Mouse (Mus musculus): ENCODE measurements around the gene Gm10260. TPM values are rescaled to one million over a fixed set of nuclear protein-coding genes. Genes with fewer than 3 reads are reported as not detected.

Gene Gm10260
- polyA plus RNA-seq, 1 experiment from 2014 or later = 3.4 TPM

DNA sequence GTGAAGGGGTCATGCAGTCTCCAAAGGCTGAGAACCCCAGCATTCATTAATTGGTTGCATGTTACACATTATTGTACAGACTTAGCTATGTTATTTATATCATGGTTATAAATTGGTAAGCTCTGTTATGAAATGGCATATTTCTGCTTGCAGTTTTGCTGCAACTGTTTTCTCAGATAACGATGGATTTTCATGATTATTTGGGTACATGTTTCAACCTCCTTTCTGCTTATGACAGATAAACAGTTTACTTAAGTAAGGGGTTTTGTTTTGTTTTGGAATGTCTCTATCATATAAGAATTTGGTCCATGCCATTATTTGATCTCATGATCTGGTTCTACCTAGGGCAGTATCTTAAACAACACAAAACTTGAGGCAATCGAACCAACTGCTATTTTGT lies 5.5 kb upstream of the Gm10260 start:
- H3K36me3 ChIP-seq = no peaks in the 10 kb centered on the region
- 62% methylated on average over 2 of the region's 2 CpGs for WGBS

DNA sequence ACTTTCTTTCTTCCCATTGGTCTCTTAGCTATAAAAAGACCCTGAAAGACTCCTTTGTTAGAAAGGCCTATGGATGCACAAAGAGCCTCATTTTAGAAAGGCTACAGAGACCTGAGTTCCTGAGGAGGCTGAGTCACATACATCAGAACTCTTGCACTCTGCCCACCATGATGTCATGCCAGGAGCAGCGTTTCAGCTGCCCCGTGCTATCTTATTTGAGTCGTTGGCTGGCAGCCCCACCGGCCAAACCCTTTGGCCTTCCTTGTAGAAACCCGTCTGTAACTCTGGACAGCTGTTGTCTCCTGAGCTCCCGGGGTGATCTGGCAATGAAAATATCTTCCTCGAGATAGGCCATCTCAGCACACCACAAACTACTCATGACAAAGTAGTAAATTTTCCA lies 3.6 kb upstream of the Gm10260 start:
- H3K4me2 ChIP-seq = no peak overlapping the region
- WGBS = 32% methylated on average over 7 of the region's 7 CpGs
- H3K9ac ChIP-seq = no peak overlapping the region
- no peak for ATAC-seq (ENCODE audit: borderline replicate concordance, extremely low read depth, low FRiP score, low TSS enrichment)
- no peaks in the 10 kb centered on the region for H3K27me3 ChIP-seq
- peaks cover 30% of the 10 kb centered on the region for H3K4me1 ChIP-seq
- H3K36me3 ChIP-seq = no peaks in the 10 kb centered on the region
- no peaks in the 10 kb centered on the region for H3K9me3 ChIP-seq
- no peak overlapping the region for H3K4me3 ChIP-seq
- H3K27ac ChIP-seq = peak overlapping the region; percentile 38; the same call in 1 of the 2 replicates

More for the DNA sequence above, 5.5 kb upstream of the Gm10260 start:
- Histone ChIP-seq H3K27me3 (no peaks in the 10 kb centered on the region), H3K9ac (no peak overlapping the region), H3K27ac (no peak overlapping the region), H3K4me3 (no peak overlapping the region), H3K4me1 (peaks cover 33% of the 10 kb centered on the region), H3K9me3 (no peaks in the 10 kb centered on the region), H3K4me2 (no peak overlapping the region)
- ATAC-seq (ENCODE audit: borderline replicate concordance, extremely low read depth, low FRiP score, low TSS enrichment) = no peak

DNA sequence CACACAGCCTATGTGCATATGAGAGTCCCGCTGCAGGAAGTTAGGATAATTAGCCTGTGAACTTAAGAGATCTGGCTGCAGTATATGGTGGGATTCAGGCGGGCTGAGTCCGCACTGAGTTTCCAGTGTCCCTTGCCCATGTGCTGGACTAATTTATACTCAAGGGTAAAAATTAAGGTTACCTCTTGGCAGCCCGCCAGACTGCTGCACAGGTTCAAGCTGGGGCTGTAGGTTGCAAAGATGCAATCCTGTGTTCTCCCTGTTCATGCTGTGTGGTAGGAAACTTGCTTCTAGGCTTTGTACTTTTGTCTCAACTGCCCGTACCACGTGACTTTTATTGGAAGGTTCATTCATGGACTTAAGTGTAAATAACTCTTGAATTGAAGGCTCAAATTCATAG lies 3.0 kb upstream of the Gm10260 start:
- 0 out of 2 replicates have a peak, but pooled peaks have one; percentile 8 for ATAC-seq (ENCODE audit: borderline replicate concordance, extremely low read depth, low FRiP score, low TSS enrichment)
- Histone ChIP-seq H3K9me3 (no peaks in the 10 kb centered on the region), H3K4me1 (peaks cover 23% of the 10 kb centered on the region), H3K27me3 (no peaks in the 10 kb centered on the region), H3K27ac (peak overlapping the region; percentile 38; the same call in 1 of the 2 replicates), H3K36me3 (no peaks in the 10 kb centered on the region), H3K4me3 (no peak overlapping the region), H3K9ac (no peak overlapping the region), H3K4me2 (no peak overlapping the region)
- WGBS = 55% methylated on average over 6 of the region's 6 CpGs

DNA sequence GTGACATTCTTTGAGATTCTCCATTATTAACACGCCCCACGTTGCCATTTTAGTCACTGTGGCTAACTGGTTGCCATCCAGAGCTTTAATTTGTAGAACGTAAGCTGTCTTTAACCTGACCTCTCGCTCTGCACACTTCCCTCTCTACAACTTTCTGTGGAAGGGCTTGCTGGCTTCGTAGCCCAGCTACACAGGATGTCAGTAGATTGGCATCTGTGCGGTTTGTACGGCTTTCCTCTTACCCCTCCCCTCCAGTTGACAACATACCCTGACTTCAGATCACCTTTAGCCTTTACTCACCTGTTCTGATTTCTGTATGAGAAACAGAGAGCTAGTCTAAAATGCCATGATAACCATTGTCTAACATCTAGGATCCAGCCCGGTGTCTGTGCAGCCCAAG lies 1.7 kb upstream of the Gm10260 start:
- Histone ChIP-seq H3K27me3 (no peaks in the 10 kb centered on the region), H3K9ac (no peak overlapping the region), H3K9me3 (no peaks in the 10 kb centered on the region), H3K4me3 (no peak overlapping the region), H3K4me2 (no peak overlapping the region), H3K27ac (no peak overlapping the region), H3K4me1 (peaks cover 16% of the 10 kb centered on the region), H3K36me3 (no peaks in the 10 kb centered on the region)
- ATAC-seq (ENCODE audit: borderline replicate concordance, extremely low read depth, low FRiP score, low TSS enrichment) = no peak
- 87% methylated on average over 8 of the region's 8 CpGs for whole genome bisulfite sequencing

DNA sequence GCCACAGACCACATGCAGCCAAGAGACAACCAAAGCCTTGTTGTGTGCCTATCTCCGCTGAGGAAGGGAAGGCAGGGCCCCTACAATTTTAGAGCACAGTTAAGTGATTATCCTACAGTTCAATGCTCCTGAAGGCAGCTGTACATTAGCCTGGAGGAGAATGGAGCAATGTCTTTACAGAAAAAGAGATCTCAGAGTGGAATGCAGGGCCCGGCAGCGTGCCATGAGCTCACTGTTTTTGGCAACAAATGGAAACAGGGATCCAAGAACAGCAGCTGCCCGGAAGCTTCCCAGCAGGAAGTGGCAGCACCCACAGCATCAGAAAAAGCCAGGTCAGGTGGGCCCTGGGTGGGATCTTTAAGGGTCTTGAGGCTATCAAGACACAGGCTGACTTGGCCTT lies 3.4 kb downstream of the Gm10260 start:
- H3K4me3 ChIP-seq = no peak overlapping the region
- WGBS = 64% methylated on average over 4 of the region's 4 CpGs
- no peak overlapping the region for H3K27ac ChIP-seq
- H3K4me1 ChIP-seq = no peaks in the 10 kb centered on the region
- H3K9me3 ChIP-seq = no peaks in the 10 kb centered on the region
- no peak overlapping the region for H3K4me2 ChIP-seq
- ATAC-seq (ENCODE audit: borderline replicate concordance, extremely low read depth, low FRiP score, low TSS enrichment) = no peak
- H3K27me3 ChIP-seq = no peaks in the 10 kb centered on the region
- H3K9ac ChIP-seq = no peak overlapping the region
- no peaks in the 10 kb centered on the region for H3K36me3 ChIP-seq

DNA sequence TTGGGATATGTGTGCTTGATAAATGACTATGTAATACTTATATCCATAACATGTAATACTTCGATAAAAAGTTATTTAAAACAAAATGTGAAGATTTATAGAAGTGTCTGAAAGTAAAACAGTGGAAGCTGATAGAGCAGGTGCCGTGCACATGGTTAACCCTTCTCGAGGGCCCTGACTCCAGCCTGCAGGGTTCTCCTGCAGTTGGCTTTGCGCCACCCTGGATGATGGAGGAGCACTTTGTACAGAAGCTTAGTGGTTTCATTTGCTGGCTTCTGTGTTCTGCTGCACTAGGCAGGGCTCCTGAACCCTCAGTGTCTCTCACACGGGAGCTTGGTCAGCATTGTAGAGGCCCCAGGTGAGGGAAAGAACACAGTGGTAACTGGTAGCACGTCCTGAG lies 4.3 kb downstream of the Gm10260 start:
- Histone ChIP-seq H3K9ac (no peak overlapping the region), H3K4me1 (no peaks in the 10 kb centered on the region), H3K9me3 (no peaks in the 10 kb centered on the region), H3K36me3 (no peaks in the 10 kb centered on the region), H3K4me2 (no peak overlapping the region), H3K27me3 (no peaks in the 10 kb centered on the region), H3K27ac (no peak overlapping the region), H3K4me3 (no peak overlapping the region)
- 85% methylated on average over 6 of the region's 6 CpGs for WGBS
- ATAC-seq (ENCODE audit: borderline replicate concordance, extremely low read depth, low FRiP score, low TSS enrichment) = no peak

DNA sequence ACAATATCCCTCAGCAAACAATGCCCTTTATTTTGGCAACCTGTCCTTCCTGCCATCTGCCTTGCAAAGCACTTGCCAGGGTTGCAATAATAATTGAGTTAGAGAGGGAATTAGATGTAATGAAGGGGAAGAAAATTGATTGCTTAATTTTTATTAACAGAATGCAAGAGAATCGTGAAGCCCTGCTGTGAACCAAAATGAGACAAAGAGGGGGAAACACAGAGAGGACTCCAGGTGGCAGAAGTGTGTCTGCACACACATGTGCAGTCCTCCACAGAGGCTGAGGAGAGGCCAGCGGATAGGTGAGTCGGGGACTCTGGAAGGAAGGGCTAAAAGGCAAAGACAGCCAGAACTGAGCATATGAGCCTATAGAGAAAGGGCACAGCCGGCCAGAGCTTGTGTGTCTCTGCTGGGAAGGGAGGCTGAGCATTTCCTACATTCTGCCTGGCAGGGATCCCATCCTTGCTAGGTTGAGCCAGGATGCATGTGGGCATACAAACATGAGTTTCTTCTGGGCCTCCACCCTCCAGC lies 9.5 kb downstream of the Gm10260 start:
- H3K36me3 ChIP-seq = no peaks in the 10 kb centered on the region
- no peak overlapping the region for H3K27ac ChIP-seq
- H3K9ac ChIP-seq = no peak overlapping the region
- H3K4me1 ChIP-seq = 0 out of 2 replicates have a peak, but pooled peaks cover 6% of the 10 kb centered on the region
- H3K9me3 ChIP-seq = no peaks in the 10 kb centered on the region
- H3K4me3 ChIP-seq = no peak overlapping the region
- H3K27me3 ChIP-seq = no peaks in the 10 kb centered on the region
- 72% methylated on average over 4 of the region's 4 CpGs for WGBS
- H3K4me2 ChIP-seq = no peak overlapping the region
- no peak for ATAC-seq (ENCODE audit: borderline replicate concordance, extremely low read depth, low FRiP score, low TSS enrichment)

DNA sequence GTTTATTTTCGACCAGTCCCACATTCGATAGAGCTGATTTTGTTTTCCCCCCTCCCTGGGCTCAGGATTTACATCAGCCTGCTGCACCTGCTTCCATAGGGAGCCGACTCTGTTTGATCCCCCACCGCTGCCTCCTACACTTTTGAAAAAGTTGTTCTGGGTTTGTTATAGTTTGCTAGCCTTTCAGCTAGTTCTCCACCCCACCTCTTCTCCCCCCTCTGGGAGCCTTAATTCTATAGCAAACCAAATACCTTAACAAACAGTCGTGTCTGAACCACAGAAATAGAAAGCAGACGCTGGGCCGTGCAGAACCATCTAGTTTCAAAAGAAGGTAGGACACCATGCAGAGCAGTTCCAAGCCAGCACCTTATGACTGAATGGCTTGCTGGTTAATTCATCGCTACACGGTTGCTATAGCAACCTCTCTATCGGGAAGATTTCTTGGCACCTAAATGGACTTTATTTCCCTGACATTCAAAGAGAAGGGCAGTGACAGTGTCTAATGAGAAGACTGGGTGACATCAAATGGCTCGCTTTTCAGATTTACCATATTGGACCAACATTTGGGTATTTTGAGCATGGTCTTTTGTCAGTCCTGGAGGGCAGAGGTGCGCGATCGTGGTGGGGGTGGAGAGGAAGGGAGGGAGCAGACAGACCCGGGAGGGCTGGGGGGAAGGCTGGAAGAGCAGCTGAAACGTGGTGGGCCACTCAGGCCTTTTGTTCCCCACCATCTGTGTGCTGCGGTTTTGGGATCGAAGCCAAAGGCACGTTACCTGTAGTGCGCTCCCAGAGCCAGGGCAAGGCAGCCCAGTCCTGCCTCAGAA lies 13.2 kb downstream of the Gm10260 start:
- H3K27ac ChIP-seq = no peak overlapping the region
- no peaks in the 10 kb centered on the region for H3K36me3 ChIP-seq
- H3K9me3 ChIP-seq = no peaks in the 10 kb centered on the region
- ATAC-seq (ENCODE audit: borderline replicate concordance, extremely low read depth, low FRiP score, low TSS enrichment) = no peak
- 0 out of 2 replicates have a peak, but pooled peaks cover 6% of the 10 kb centered on the region for H3K4me1 ChIP-seq
- no peaks in the 10 kb centered on the region for H3K27me3 ChIP-seq
- H3K4me2 ChIP-seq = no peak overlapping the region
- no peak overlapping the region for H3K9ac ChIP-seq
- WGBS = 56% methylated on average over 20 of the region's 20 CpGs
- H3K4me3 ChIP-seq = no peak overlapping the region

DNA sequence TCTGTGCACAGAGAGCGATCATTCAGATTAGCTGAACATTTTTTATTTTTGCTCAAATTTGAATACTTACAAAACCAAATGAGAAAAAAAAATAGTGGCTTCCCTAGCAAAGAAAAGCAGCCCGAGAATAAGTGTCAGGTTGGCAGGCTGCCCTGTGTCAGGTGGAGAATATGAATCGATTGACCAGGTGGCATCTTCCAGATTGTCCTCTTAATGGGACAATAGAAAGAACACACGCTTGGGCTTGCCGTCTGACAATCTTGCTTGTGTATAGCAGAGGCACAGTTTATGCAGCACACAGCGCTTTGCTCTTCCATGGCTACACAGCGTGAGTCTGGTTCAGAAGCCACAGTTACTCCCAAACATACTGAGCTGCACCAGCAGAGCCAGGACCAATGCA lies 15.8 kb downstream of the Gm10260 start:
- Histone ChIP-seq H3K4me2 (no peak overlapping the region), H3K36me3 (no peaks in the 10 kb centered on the region), H3K27ac (no peak overlapping the region), H3K9me3 (no peaks in the 10 kb centered on the region), H3K27me3 (no peaks in the 10 kb centered on the region), H3K4me1 (0 out of 2 replicates have a peak, but pooled peaks cover 6% of the 10 kb centered on the region), H3K4me3 (no peak overlapping the region), H3K9ac (no peak overlapping the region)
- ATAC-seq (ENCODE audit: borderline replicate concordance, extremely low read depth, low FRiP score, low TSS enrichment) = no peak
- 73% methylated on average over 7 of the region's 7 CpGs for WGBS

DNA sequence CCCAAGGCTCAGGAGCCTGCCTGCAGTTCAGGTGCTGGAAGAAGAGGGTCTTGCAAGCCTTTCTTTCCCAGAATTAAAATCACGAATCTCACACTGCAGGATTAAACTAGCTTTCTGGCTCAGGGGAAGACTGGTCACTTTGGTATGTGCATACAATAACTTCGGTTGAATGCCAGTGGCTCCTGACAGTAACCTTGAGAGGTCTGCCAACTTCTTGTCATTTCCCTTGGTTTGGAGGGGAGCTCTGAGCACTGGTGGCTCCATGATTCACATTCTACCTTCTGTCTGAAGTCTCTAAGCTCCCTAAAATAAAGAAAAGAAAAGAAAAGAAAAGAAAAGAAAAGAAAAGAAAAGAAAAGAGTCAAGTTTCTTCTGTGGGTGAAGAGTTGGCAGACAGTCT lies 16.4 kb downstream of the Gm10260 start:
- H3K9ac ChIP-seq = no peak overlapping the region
- 37% methylated on average over 2 of the region's 2 CpGs for WGBS
- H3K27me3 ChIP-seq = no peaks in the 10 kb centered on the region
- no peak overlapping the region for H3K4me2 ChIP-seq
- no peaks in the 10 kb centered on the region for H3K9me3 ChIP-seq
- H3K4me1 ChIP-seq = 0 out of 2 replicates have a peak, but pooled peaks cover 6% of the 10 kb centered on the region
- H3K27ac ChIP-seq = no peak overlapping the region
- ATAC-seq (ENCODE audit: borderline replicate concordance, extremely low read depth, low FRiP score, low TSS enrichment) = no peak
- H3K36me3 ChIP-seq = no peaks in the 10 kb centered on the region
- no peak overlapping the region for H3K4me3 ChIP-seq

DNA sequence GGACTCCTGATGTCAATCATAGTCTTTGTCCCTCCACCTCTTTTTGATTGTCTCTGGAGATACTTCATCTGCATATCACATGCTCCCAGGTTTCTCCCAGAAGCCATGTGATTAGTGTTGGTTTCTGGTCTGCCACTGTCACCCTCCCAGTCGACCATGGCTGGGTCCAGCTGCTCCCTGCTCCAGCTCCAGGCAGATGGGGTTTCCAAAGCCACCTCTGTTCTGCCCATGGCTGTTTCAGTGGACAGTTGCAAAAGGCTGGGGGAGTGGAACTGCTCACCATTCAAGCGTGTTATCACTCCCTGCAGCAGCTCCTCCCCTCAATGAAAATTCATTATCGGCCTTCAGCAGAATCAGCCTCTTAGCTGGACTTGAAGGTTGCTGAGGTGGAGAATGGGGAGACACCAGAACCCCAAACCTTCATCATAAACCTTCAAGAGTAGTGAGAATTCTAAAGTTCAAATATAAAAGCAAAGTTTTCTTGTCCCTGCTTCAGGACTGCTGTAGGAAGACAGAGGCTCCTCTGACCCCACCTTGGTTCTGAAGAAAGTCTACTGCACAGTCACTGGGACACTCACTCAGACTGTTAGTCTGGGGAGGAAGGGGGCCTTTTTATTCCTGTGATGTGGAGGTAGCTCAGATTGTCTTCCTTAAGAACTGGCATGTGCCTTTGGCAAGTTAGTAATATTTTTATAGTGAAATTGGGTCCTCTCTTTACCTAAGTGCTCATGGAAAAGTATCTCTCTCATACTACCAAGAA lies 17.0 kb downstream of the Gm10260 start:
- Histone ChIP-seq H3K4me2 (no peak overlapping the region), H3K4me3 (no peak overlapping the region), H3K27ac (no peak overlapping the region), H3K9me3 (no peaks in the 10 kb centered on the region), H3K4me1 (0 out of 2 replicates have a peak, but pooled peaks cover 6% of the 10 kb centered on the region), H3K27me3 (no peaks in the 10 kb centered on the region), H3K9ac (no peak overlapping the region), H3K36me3 (no peaks in the 10 kb centered on the region)
- no peak for ATAC-seq (ENCODE audit: borderline replicate concordance, extremely low read depth, low FRiP score, low TSS enrichment)
- WGBS = 54% methylated on average over 3 of the region's 3 CpGs

DNA sequence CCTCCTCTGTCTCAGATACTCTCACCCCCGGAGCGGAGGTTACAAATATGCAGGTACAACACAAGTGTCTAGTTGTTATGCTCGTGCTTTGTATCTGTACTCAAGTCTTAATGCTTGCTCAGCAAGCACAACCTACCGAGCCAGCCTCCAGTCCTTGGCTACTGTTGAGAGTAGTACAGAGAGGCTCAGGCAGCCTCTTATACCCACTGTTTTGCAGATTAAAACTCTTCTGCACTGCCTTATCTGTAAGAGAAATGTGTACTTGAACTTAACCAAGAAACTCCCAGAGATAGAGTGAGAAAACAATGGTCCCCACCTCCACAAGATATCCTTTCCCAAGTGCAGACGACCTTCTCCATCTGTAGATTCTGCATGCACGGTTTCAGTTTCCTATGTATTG lies 24.5 kb downstream of the Gm10260 start:
- H3K9me3 ChIP-seq = no peaks in the 10 kb centered on the region
- no peak overlapping the region for H3K4me3 ChIP-seq
- H3K27ac ChIP-seq = no peak overlapping the region
- WGBS = 62% methylated on average over 6 of the region's 6 CpGs
- H3K4me2 ChIP-seq = no peak overlapping the region
- ATAC-seq (ENCODE audit: borderline replicate concordance, extremely low read depth, low FRiP score, low TSS enrichment) = no peak
- H3K4me1 ChIP-seq = no peaks in the 10 kb centered on the region
- H3K9ac ChIP-seq = no peak overlapping the region
- H3K36me3 ChIP-seq = no peaks in the 10 kb centered on the region
- no peaks in the 10 kb centered on the region for H3K27me3 ChIP-seq
